Mouse (Mus musculus) midbrain, postnatal 0 days (tissue): ENCODE results near the gene Enox2. TPM values are rescaled to one million over a fixed set of nuclear protein-coding genes. Genes with fewer than 3 reads are reported as not detected.

Source experiments
- ATAC-seq: fragments of 200-750 bp; cut with Nextera tagmentation; 2 replicates; pipeline ENCODE4 v1.8.0; 2017; ENCODE audit warnings: moderate number of reproducible peaks, mild to moderate bottlenecking, moderate TSS enrichment, moderate library complexity; ENCODE audit not compliant: low FRiP score
- DNase-seq: peaks from one replicate; pipeline ENCODE4 v3.0.0-alpha.2; 2015; ENCODE audit warnings: low spot score
- H3K27ac ChIP-seq: fragments of 300-500 bp; sonication (generic); 2 replicates; pipeline ENCODE4 v1.5.1; 2014; ENCODE audit warnings: low read depth, mild to moderate bottlenecking, low read length, mixed read lengths
- H3K27me3 ChIP-seq: fragments of 300-500 bp; sonication (generic); 2 replicates; pipeline ENCODE4 v1.6.1; 2014; ENCODE audit warnings: low read length, control low read depth, mixed read lengths; ENCODE audit not compliant: insufficient read depth
- H3K36me3 ChIP-seq: fragments of 300-500 bp; sonication (generic); 2 replicates; pipeline ENCODE4 v1.6.1; 2014; ENCODE audit warnings: low read length, control low read depth, mixed read lengths; ENCODE audit not compliant: insufficient read depth
- H3K4me1 ChIP-seq: fragments of 300-500 bp; sonication (generic); 2 replicates; pipeline ENCODE4 v1.6.1; 2014; ENCODE audit warnings: mild to moderate bottlenecking, control low read depth, antibody characterized with exemption, low read length, mixed read lengths; ENCODE audit not compliant: insufficient read depth
- H3K4me2 ChIP-seq: fragments of 300-500 bp; sonication (generic); 2 replicates; pipeline ENCODE4 v1.6.1; 2014; ENCODE audit warnings: low read depth, mild to moderate bottlenecking, low read length, mixed read lengths; ENCODE audit not compliant: poor library complexity, severe bottlenecking
- H3K4me3 ChIP-seq: fragments of 300-500 bp; sonication (generic); 2 replicates; pipeline ENCODE4 v1.5.1; 2014; ENCODE audit warnings: low read depth, mild to moderate bottlenecking, low read length, moderate library complexity
- H3K9ac ChIP-seq: fragments of 300-500 bp; sonication (generic); replicated peaks from 2 replicates; pipeline ENCODE4 v1.6.1; 2014; ENCODE audit warnings: mild to moderate bottlenecking, low read length, moderate library complexity, mixed read lengths; ENCODE audit not compliant: poor library complexity, severe bottlenecking
- H3K9me3 ChIP-seq: fragments of 300-500 bp; sonication (generic); 2 replicates; pipeline ENCODE4 v1.6.1; 2016; ENCODE audit warnings: low read length, control low read depth
- CTCF ChIP-seq: IDR thresholded peaks from 2 replicates; pipeline ENCODE4 v1.5.1; 2016; ENCODE audit warnings: antibody characterized with exemption, mild to moderate bottlenecking
- whole genome bisulfite sequencing: fragments of 180-500 bp; shearing (Covaris S2); extraction: QIAGEN DNeasy Blood & Tissue Kit; methylation state at CpG from one replicate; pipeline ENCODE4 v1.1.7; 2014; 5-methylcytosine and 5-hydroxymethylcytosine counted together
- polyA plus RNA-seq: library from polyadenylated mRNA; unstranded; fragments of >200 nt; fragmentation: Nextera tagmentation; extraction: Ambion mirVana; gene quantifications from 2 replicates; pipeline ENCODE4 v1.2.1, GENCODE M21; 2015
- total RNA-seq: library from RNA; depleted of rRNA; stranded (reverse); fragments of >200 nt; gene quantifications from 2 replicates; pipeline ENCODE4 v1.2.3, GENCODE M21; 2014

Gene Enox2
- total and polyA plus RNA-seq, 2 experiments from 2014 or later, result 5.3 to 5.8 TPM

- Histone ChIP-seq H3K27me3 (no peaks in the 10 kb centered on the region), H3K4me3 (no peak overlapping the region), H3K9ac (no peak overlapping the region), H3K4me1 (no peaks in the 10 kb centered on the region), H3K9me3 (no peaks in the 10 kb centered on the region), H3K36me3 (no peaks in the 10 kb centered on the region), H3K27ac (no peak overlapping the region), H3K4me2 (no peak overlapping the region)
- 86% methylated on average over 4 of the region's 4 CpGs for WGBS
- no peak for DNase-seq
- no peak for TF ChIP-seq CTCF
- no peak for ATAC-seq
Measured at GRCm38 (mm10) chrX:49250816-49251215, 37.2 kb downstream of the Enox2 start.

DNA sequence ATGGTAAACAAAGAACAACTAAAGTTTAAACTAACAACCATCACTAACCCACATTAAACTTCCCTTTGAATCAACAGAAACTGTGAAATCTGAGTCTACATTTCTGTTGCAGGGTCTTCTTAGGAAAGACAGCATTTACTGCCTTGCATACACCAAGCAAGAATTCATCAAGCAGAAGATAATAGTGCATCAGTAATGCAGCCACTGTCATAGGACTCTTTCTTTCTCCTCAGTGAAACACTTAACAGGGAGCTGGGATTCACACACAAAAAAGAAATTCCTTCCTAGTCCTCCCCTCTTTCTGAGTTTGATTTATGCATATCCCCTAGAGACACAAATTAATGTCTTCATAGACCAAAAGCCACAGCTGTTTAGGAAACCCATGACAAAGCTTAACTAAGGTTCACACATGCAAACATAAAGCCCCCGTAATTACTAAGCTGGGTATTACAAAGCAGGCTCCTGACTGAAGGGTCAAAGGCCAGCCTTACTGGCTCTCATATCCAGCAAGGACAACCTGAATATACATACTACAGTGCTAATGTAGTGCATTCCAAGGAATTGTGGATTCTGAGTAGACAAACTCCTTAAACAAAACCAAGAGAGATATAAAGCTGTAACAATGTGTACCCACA lies 62.1 kb downstream of the Enox2 start:
- H3K9ac ChIP-seq, result no peak overlapping the region
- DNase-seq (no peak), ATAC-seq (no peak)
- no peak overlapping the region for H3K4me2 ChIP-seq
- 43% methylated on average over 1 of the region's 1 CpGs for WGBS
- H3K9me3 ChIP-seq, result no peaks in the 10 kb centered on the region
- H3K27ac ChIP-seq, result no peak overlapping the region
- H3K36me3 ChIP-seq, result no peaks in the 10 kb centered on the region
- TF ChIP-seq CTCF, result no peak
- no peaks in the 10 kb centered on the region for H3K4me1 ChIP-seq
- H3K4me3 ChIP-seq, result no peak overlapping the region
- no peaks in the 10 kb centered on the region for H3K27me3 ChIP-seq

DNA sequence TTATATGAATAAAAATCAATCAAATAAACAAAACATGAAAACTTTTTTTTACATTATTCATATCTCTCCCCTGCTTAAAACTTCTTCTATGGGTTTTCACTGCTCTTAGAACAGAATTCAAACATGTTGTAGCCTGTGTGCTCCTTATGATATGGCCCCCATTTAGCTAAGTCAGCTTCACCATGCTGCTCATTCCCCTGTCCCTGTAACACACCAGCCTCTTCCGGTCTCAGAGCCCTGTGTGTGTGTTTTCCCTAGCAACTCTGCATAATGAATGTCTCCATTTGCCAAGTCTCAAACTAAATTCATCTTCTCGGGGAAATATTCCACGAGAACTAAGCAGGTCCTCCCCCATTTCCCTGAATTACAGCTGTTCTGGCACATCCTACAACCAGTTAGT lies 71.6 kb downstream of the Enox2 start:
- H3K36me3 ChIP-seq, result no peaks in the 10 kb centered on the region
- no peaks in the 10 kb centered on the region for H3K4me1 ChIP-seq
- H3K4me2 ChIP-seq, result no peak overlapping the region
- no peak overlapping the region for H3K27ac ChIP-seq
- H3K4me3 ChIP-seq, result no peak overlapping the region
- DNase-seq, result no peak
- no peaks in the 10 kb centered on the region for H3K27me3 ChIP-seq
- H3K9ac ChIP-seq, result no peak overlapping the region
- 64% methylated on average over 3 of the region's 3 CpGs for WGBS
- no peaks in the 10 kb centered on the region for H3K9me3 ChIP-seq
- TF ChIP-seq CTCF, result no peak
- no peak for ATAC-seq

- no peak for ATAC-seq
- H3K9ac ChIP-seq, result no peak overlapping the region
- TF ChIP-seq CTCF, result no peak
- no peaks in the 10 kb centered on the region for H3K4me1 ChIP-seq
- H3K27me3 ChIP-seq, result no peaks in the 10 kb centered on the region
- no peak overlapping the region for H3K4me3 ChIP-seq
- H3K27ac ChIP-seq, result no peak overlapping the region
- no peak for DNase-seq
- H3K9me3 ChIP-seq, result no peaks in the 10 kb centered on the region
- no peak overlapping the region for H3K4me2 ChIP-seq
- no peaks in the 10 kb centered on the region for H3K36me3 ChIP-seq
- WGBS, result 62% methylated on average over 4 of the region's 4 CpGs
Measured at GRCm38 (mm10) chrX:49196386-49196785, 91.7 kb downstream of the Enox2 start.

- WGBS, result 84% methylated on average over 3 of the region's 3 CpGs
- H3K9me3 ChIP-seq, result no peaks in the 10 kb centered on the region
- H3K4me2 ChIP-seq, result no peak overlapping the region
- H3K27ac ChIP-seq, result no peak overlapping the region
- H3K27me3 ChIP-seq, result no peaks in the 10 kb centered on the region
- TF ChIP-seq CTCF, result no peak
- H3K36me3 ChIP-seq, result no peaks in the 10 kb centered on the region
- no peak overlapping the region for H3K9ac ChIP-seq
- no peaks in the 10 kb centered on the region for H3K4me1 ChIP-seq
- H3K4me3 ChIP-seq, result no peak overlapping the region
- DNase-seq (no peak), ATAC-seq (no peak)
Measured at GRCm38 (mm10) chrX:49181136-49181535, 106.9 kb downstream of the Enox2 start.

GRCm38 (mm10) chrX:49178670-49179069 lies 109.4 kb downstream of the Enox2 start:
- Histone ChIP-seq H3K4me1 (no peaks in the 10 kb centered on the region), H3K27me3 (no peaks in the 10 kb centered on the region), H3K27ac (no peak overlapping the region), H3K9me3 (no peaks in the 10 kb centered on the region), H3K36me3 (no peaks in the 10 kb centered on the region), H3K4me3 (no peak overlapping the region), H3K4me2 (no peak overlapping the region), H3K9ac (no peak overlapping the region)
- no peak for ATAC-seq
- no peak for TF ChIP-seq CTCF
- WGBS, result 92% methylated on average over 3 of the region's 3 CpGs
- no peak for DNase-seq
